In the genomic region with DNA sequence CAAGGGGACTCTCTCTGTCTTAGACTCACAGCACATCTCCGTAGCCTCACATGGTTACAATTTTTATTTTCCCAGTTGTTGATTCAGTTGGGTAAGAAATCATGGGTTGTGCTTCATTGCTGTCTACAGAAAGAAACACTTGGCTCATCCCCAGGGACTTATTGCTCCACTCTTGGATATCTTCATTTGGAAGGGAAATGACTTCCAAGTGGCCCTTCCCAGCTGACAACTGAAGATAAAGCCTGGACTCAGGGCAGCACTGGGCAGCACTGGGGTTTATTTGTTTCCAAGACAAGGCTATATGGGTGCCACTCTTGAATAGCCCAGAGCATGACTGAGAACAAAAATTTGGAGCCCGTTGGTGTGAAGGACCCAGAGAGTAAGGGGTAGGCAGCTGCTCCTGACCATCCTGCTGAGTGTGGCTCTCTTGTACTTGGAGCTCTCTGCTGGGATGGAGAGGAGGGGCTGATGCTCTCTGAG, we compare ENCODE assay signal across 10 mouse cellular contexts. TPM values are rescaled to one million over a fixed set of nuclear protein-coding genes. Genes with fewer than 3 reads are reported as not detected.
A peak's percentile ranks its signal among the peaks of the same experiment; 100 is the strongest.
DNase-seq lines count a peak whose midpoint lies in the region.
"Had no signal": no experiment of that assay in that cellular context is flagged by ENCODE, and none has a peak within 500 bp of the region (broad histone marks: within the 10 kb centered on the region; RNA-seq: fewer than 3 reads in every experiment).

No protein-coding gene starts in this region.

- intact Hi-C loops in heart, postnatal 10 days (cut with DNase I), result loop anchor here (5.0 kb wide), 1 partner anchor 61 kb away; no protein-coding TSS in a partner anchor

- peak; percentile 72 for DNase-seq in heart, adult 8-10 months (ENCODE audit: low spot score)
- DNase-seq in heart, postnatal 4 days, result no peak
- DNase-seq in ovary, postnatal 14 days (ENCODE audit: low spot score), result peak; percentile 9
- no peak for DNase-seq in ovary, postnatal 10 days (ENCODE audit: low spot score)
- DNase-seq in heart, postnatal 10 days, result peak; percentile 54 to 68
- DNase-seq in skeletal muscle tissue, adult 2 months (ENCODE audit: low read depth, low spot score), result peak; percentile 59
- no peak for DNase-seq in thymus, postnatal 4 days
- DNase-seq: cerebellum, postnatal 10 days; layer of hippocampus, adult 9-11 months; liver, embryonic 13.5 days had no signal

RNA-seq across cellular contexts. Expression of a gene that starts 56.8 kb away (rescaled TPM):
- total RNA-seq in heart, adult 8-10 months (2022), result 10 to 100 TPM; 27.0 to 32.1 (median 29.7) TPM
- 10 to 100 TPM; 25.4 to 27.4 TPM for total RNA-seq in heart, postnatal 4 days (2021)
- 10 to 100 TPM; 32.2 to 33.9 TPM for total RNA-seq in heart, postnatal 10 days (2021)

Comparison
In these comparisons a context has a peak if more than half of its experiments do, and no peak if none do; other contexts are left out.
1. DNase-seq: peak in heart, adult 8-10 months (single experiment), ovary, postnatal 14 days (single experiment), heart, postnatal 10 days (2 of 2) and skeletal muscle tissue, adult 2 months (single experiment); none in heart, postnatal 4 days (single experiment), ovary, postnatal 10 days (single experiment) and thymus, postnatal 4 days (single experiment).